Mouse (Mus musculus) forebrain, embryonic 11.5 days (tissue): ENCODE results near the gene Slit1. TPM values are rescaled to one million over a fixed set of nuclear protein-coding genes. Genes with fewer than 3 reads are reported as not detected.
A peak's percentile ranks its signal among the peaks of the same experiment; 100 is the strongest.

Experiments
- ATAC-seq: fragments of 200-750 bp; cut with Nextera tagmentation; replicated peaks from 2 replicates; pipeline ENCODE4 v1.8.0; 2017; ENCODE audit warnings: moderate TSS enrichment; ENCODE audit not compliant: low FRiP score
- DNase-seq: peaks from one replicate; pipeline ENCODE4 v3.0.0-alpha.2; 2017; ENCODE audit warnings: low spot score
- H3K27ac ChIP-seq: fragments of 300-500 bp; sonication (generic); 2 replicates; pipeline ENCODE4 v1.5.1; 2014; ENCODE audit warnings: low read depth, low read length
- H3K27me3 ChIP-seq: fragments of 300-500 bp; sonication (generic); 2 replicates; pipeline ENCODE4 v1.6.1; 2014; ENCODE audit warnings: mild to moderate bottlenecking, low read length, mixed read lengths; ENCODE audit not compliant: control insufficient read depth, insufficient read depth
- H3K36me3 ChIP-seq: fragments of 300-500 bp; sonication (generic); 2 replicates; pipeline ENCODE4 v1.6.1; 2014; ENCODE audit warnings: mild to moderate bottlenecking, low read length, moderate library complexity, mixed read lengths; ENCODE audit not compliant: control insufficient read depth, insufficient read depth
- H3K4me1 ChIP-seq: fragments of 300-500 bp; sonication (generic); replicated peaks from 2 replicates; pipeline ENCODE4 v1.6.1; 2014; ENCODE audit warnings: low read length, mixed read lengths; ENCODE audit not compliant: control insufficient read depth, insufficient read depth
- H3K4me2 ChIP-seq: fragments of 300-500 bp; sonication (generic); 2 replicates; pipeline ENCODE4 v1.6.1; 2014; ENCODE audit warnings: low read depth, mild to moderate bottlenecking, low read length, moderate library complexity, mixed read lengths; ENCODE audit not compliant: severe bottlenecking
- H3K4me3 ChIP-seq: fragments of 300-500 bp; sonication (generic); 2 replicates; pipeline ENCODE4 v1.5.1; 2014; ENCODE audit warnings: low read depth, low read length
- H3K9ac ChIP-seq: fragments of 300-500 bp; sonication (generic); 2 replicates; pipeline ENCODE4 v1.6.1; 2014; ENCODE audit warnings: low read length
- H3K9me3 ChIP-seq: fragments of 300-500 bp; sonication (generic); 2 replicates; pipeline ENCODE4 v1.6.1; 2016; ENCODE audit warnings: low read length, mixed read lengths; ENCODE audit not compliant: control insufficient read depth
- WGBS: fragments of 180-500 bp; shearing (Covaris S2); extraction: QIAGEN DNeasy Blood & Tissue Kit; methylation state at CpG from one replicate; pipeline ENCODE4 v1.1.7; 2014; 5-methylcytosine and 5-hydroxymethylcytosine counted together
- polyA plus RNA-seq: library from polyadenylated mRNA; unstranded; fragments of >200 nt; fragmentation: Nextera tagmentation; extraction: Ambion mirVana; gene quantifications from 2 replicates; pipeline ENCODE4 v1.2.1, GENCODE M21; 2014

Gene Slit1
- polyA plus RNA-seq, 1 experiment from 2014 or later = 4.6 TPM

DNA sequence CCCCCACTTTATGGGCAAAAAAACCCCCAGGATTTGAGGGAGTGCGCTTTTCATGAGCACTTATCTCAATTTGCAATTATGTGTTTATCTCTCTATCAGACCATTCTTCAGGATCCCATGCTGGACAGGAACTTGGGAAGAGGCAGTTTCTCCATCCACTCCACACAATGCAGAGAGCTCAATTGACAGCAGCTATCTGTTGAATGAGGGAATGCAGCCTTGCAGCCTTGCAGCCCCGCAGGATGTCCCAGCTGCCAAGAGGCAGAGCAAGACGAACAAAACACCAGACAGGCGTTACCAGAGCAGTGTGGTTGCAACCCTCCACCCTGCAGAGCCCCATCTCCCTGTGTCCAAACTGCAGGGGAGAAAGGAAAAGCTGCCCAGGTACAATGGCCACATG, 4.6 kb downstream of the Slit1 start:
- Histone ChIP-seq H3K4me2 (peak overlapping the region; percentile 35; the same call in 1 of the 2 replicates), H3K27ac (no peak overlapping the region), H3K9ac (no peak overlapping the region), H3K4me3 (no peak overlapping the region), H3K27me3 (peaks cover 65% of the 10 kb centered on the region), H3K36me3 (no peaks in the 10 kb centered on the region), H3K9me3 (no peaks in the 10 kb centered on the region), H3K4me1 (peaks cover 28% of the 10 kb centered on the region)
- ATAC-seq = no peak
- no peak for DNase-seq
- WGBS = 18% methylated on average over 4 of the region's 4 CpGs

DNA sequence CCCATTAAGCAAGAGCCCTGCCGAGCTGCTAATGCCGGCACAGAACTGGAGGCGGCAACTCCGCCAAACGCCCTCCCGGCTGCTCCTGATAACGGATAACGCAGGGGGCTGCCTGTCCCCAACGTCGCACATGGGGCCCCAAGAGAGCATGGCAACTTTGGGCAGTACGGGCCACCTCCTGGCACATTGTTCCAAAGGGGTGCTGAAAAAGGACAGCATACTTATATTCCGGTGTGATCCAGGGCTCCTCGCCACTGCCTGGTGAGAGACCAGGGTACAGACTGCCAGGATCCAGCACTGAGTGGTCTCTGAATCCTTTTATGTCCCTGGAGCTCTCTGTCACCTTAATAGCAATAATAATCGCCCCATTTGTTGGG, 5.0 kb downstream of the Slit1 start:
- ATAC-seq = no peak; the same call in 1 of the 2 replicates
- DNase-seq = no peak
- peaks cover 65% of the 10 kb centered on the region for H3K27me3 ChIP-seq
- H3K4me3 ChIP-seq = no peak overlapping the region
- no peaks in the 10 kb centered on the region for H3K9me3 ChIP-seq
- 4% methylated on average over 14 of the region's 14 CpGs for WGBS
- peak overlapping the region; percentile 35; the same call in 1 of the 2 replicates for H3K4me2 ChIP-seq
- no peak overlapping the region for H3K27ac ChIP-seq
- no peak overlapping the region; the same call in 1 of the 2 replicates for H3K9ac ChIP-seq
- no peaks in the 10 kb centered on the region for H3K36me3 ChIP-seq
- peaks cover 26% of the 10 kb centered on the region for H3K4me1 ChIP-seq

DNA sequence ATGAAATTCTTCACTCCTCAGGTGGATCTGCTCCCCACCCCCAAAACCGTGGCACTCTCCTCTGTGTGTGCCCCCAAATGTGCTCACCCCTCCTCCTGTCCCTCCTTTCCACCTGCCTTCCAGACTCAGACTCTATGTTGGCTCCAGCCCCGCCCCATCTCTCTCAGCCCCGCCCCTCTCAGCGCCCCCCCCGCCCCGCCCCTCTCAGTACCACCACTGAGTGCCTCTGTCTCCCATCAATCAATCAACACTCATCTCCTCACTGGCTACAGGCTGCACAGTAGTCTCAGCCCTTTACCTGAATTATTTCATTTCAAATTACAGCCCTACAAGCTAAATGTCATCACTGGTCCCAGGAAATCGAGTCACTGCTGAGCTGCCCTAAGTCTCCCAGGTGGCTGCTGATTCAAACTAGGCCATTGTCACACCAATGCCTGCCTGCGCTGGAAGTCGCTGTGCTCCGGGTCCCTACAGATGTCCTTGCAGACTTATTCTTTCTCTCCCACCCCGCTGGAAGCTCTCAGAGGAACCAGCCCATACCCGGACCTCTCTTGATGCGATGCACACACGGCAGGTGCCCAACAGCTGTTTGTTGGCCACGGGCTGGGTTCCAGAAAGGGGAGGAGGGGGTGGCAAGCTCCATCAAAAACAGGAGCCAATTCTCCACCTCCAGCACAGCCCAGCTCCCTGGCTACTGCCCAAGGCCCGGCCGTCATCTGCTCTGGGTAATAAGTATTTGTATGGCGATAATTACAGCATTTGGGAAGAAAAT, 5.6 kb downstream of the Slit1 start:
- 0 out of 2 replicates have a peak overlapping the region, but pooled peaks have one; percentile 25 for H3K27ac ChIP-seq
- H3K36me3 ChIP-seq = no peaks in the 10 kb centered on the region
- DNase-seq (peak; percentile 80), ATAC-seq (peak; percentile 81)
- 1% methylated on average over 18 of the region's 18 CpGs for WGBS
- no peak overlapping the region for H3K4me3 ChIP-seq
- H3K9me3 ChIP-seq = no peaks in the 10 kb centered on the region
- H3K4me2 ChIP-seq = peak overlapping the region; percentile 35; the same call in 1 of the 2 replicates
- peaks cover 59% of the 10 kb centered on the region for H3K27me3 ChIP-seq
- no peak overlapping the region; the same call in 1 of the 2 replicates for H3K9ac ChIP-seq
- H3K4me1 ChIP-seq = peaks cover 21% of the 10 kb centered on the region

DNA sequence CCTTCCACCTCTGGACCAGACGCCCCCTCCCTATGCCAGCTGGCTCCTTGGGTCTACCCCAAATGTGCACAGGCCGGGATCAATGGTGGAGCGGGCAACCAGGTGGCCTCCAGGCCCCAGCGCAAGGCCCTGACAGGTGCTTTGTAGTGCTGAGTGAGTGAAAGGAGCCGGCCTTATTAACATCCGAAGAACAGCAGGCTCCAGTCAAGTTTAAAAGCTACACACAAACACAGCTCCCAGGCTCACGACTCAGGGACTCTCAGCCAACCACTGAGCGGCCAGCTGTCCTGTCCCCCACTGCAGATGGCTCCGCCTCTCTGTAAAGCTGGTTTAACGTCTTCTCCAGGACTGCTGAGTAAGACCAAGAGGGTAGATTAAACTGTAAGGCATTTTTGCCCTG, 8.8 kb downstream of the Slit1 start:
- H3K4me2 ChIP-seq = no peak overlapping the region
- no peak overlapping the region for H3K9ac ChIP-seq
- DNase-seq = no peak
- H3K4me3 ChIP-seq = no peak overlapping the region
- peaks cover 19% of the 10 kb centered on the region for H3K4me1 ChIP-seq
- peaks cover 28% of the 10 kb centered on the region for H3K27me3 ChIP-seq
- WGBS = 11% methylated on average over 10 of the region's 10 CpGs
- no peaks in the 10 kb centered on the region for H3K36me3 ChIP-seq
- 0 out of 2 replicates have a peak, but pooled peaks cover 4% of the 10 kb centered on the region for H3K9me3 ChIP-seq
- no peak overlapping the region for H3K27ac ChIP-seq
- peak; percentile 65 for ATAC-seq

DNA sequence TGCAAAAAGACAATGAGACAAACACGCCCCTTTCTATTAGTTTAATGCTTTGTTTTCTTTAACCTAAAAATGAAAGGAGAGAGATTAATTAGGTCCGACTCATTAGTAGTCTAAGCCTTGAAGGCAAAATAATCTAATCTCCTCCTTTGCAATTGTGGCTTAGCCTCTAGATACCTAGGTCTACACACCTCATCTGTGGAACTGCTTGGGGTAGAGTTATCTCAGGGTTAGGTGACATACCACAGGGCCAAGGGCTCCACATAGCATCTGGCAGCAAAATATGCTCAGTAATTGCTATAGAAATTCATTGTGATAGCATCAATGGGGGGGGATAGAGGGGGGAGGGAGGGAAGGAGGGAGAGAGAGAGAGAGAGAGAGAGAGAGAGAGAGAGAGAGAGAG, 18.0 kb downstream of the Slit1 start:
- Histone ChIP-seq H3K27ac (no peak overlapping the region), H3K4me2 (no peak overlapping the region), H3K9ac (no peak overlapping the region), H3K4me3 (no peak overlapping the region), H3K36me3 (no peaks in the 10 kb centered on the region), H3K9me3 (no peaks in the 10 kb centered on the region), H3K27me3 (no peaks in the 10 kb centered on the region), H3K4me1 (0 out of 2 replicates have a peak, but pooled peaks cover 3% of the 10 kb centered on the region)
- 36% methylated on average over 2 of the region's 2 CpGs for WGBS
- ATAC-seq (no peak), DNase-seq (no peak)

DNA sequence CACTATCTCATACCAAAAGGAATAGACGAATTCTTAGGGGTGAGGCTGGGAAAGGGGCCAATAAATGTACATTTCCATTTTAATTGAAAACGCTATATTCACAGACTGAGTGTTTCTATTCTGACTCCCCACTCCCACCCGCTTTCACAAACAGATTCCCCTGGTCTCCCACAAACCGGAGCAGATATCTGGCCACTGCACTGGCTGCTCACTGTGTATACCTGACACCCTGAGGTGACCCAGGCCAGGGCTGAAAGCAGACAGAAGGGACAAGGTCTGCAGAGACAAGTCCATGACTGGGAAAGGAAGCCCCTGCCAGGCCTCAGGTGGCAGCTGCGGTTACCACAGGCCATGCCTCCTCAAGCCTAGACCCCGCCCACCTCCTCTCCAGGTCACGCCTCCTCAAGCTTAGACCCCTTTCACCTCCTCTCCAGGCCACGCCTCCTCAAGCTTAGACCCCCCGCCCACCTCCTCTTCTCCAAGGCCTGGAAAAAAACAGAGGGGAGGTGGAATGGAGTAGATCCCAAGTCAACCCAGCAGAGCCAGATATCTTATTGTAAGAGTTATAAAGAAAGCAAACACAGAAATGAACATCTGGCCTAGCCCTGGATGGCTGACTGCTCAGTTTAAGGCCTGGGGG, 18.5 kb downstream of the Slit1 start:
- ATAC-seq (peak; percentile 73), DNase-seq (peak; percentile 74)
- no peaks in the 10 kb centered on the region for H3K36me3 ChIP-seq
- no peak overlapping the region for H3K4me3 ChIP-seq
- no peak overlapping the region for H3K4me2 ChIP-seq
- H3K4me1 ChIP-seq = 0 out of 2 replicates have a peak, but pooled peaks cover 3% of the 10 kb centered on the region
- H3K27ac ChIP-seq = no peak overlapping the region
- H3K9ac ChIP-seq = no peak overlapping the region
- no peaks in the 10 kb centered on the region for H3K27me3 ChIP-seq
- H3K9me3 ChIP-seq = no peaks in the 10 kb centered on the region
- 34% methylated on average over 9 of the region's 9 CpGs for WGBS

DNA sequence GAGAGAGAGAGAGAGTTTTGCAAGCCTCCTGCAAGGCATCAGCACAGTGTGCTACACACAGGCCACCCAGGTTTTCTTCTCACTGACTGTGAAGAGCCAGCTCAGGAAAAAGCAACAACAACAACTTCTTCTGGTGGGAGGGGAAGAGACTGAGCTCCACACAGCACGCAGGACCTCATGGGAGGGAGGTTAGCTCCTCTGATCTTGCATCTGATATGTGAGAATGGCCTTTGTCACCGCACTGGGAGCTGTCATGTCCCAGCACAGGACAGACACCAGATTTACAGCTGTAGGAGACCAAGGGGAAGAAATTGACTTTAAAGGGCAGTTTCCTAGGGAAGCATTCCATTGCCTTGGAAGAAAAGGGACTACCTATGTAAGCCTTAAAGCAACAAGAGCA, 20.1 kb downstream of the Slit1 start:
- 47% methylated on average over 2 of the region's 2 CpGs for WGBS
- no peak overlapping the region for H3K9ac ChIP-seq
- DNase-seq (no peak), ATAC-seq (no peak)
- H3K9me3 ChIP-seq = no peaks in the 10 kb centered on the region
- H3K27ac ChIP-seq = no peak overlapping the region
- H3K27me3 ChIP-seq = no peaks in the 10 kb centered on the region; the same call in 1 of the 2 replicates
- no peaks in the 10 kb centered on the region for H3K36me3 ChIP-seq
- H3K4me2 ChIP-seq = no peak overlapping the region
- H3K4me3 ChIP-seq = no peak overlapping the region
- H3K4me1 ChIP-seq = 0 out of 2 replicates have a peak, but pooled peaks cover 3% of the 10 kb centered on the region

DNA sequence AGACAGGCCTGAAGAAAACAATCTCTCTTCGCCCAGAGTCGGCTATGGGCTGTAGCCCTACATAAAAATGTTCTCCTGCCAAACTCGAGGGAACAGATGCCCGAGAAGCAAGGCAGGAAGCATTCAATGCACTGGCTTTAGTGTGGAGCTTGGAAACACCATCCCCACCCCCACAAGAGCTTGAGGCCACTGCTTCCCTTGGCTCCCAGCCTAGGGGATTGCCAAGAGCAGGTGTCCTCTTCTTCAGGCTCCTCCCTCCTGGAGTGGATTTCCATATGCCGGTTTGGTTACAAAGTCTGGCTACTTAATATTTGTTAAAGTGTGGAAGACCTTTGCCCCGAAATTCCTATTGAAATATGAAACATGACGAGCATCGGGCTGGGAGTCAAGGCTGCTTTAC, 24.0 kb downstream of the Slit1 start:
- WGBS = 80% methylated on average over 8 of the region's 8 CpGs
- Histone ChIP-seq H3K27me3 (peaks cover 2% of the 10 kb centered on the region; the same call in 1 of the 2 replicates), H3K36me3 (no peaks in the 10 kb centered on the region), H3K9me3 (no peaks in the 10 kb centered on the region), H3K4me3 (no peak overlapping the region), H3K4me1 (peaks cover 15% of the 10 kb centered on the region), H3K9ac (no peak overlapping the region), H3K27ac (no peak overlapping the region), H3K4me2 (no peak overlapping the region)
- DNase-seq = no peak
- ATAC-seq = no peak
